Mouse (Mus musculus) neural tube, embryonic 11.5 days (tissue): ENCODE measurements at regions not wholly inside any gene's neighbourhood (a gene's known extent, or its start where the extent isn't known, plus 50 kb on each side); places are given as distances from the start of the nearest gene placed in this dataset.

Experiments used
- ATAC-seq: fragments of 200-750 bp; cut with Nextera tagmentation; 2 replicates; pipeline ENCODE4 v1.8.0; 2017; ENCODE audit warnings: moderate number of reproducible peaks, mild to moderate bottlenecking, moderate TSS enrichment, moderate library complexity; ENCODE audit not compliant: insufficient read depth, low FRiP score, low TSS enrichment
- DNase-seq: peaks from one replicate; pipeline ENCODE4 v3.0.0-alpha.2; 2015; ENCODE audit warnings: low spot score
- H3K27ac ChIP-seq: fragments of 300-500 bp; sonication (generic); 2 replicates; pipeline ENCODE4 v1.5.1; 2014; ENCODE audit warnings: low read depth, mild to moderate bottlenecking, low read length
- H3K27me3 ChIP-seq: fragments of 300-500 bp; sonication (generic); 2 replicates; pipeline ENCODE4 v1.6.1; 2014; ENCODE audit warnings: mild to moderate bottlenecking, low read length, mixed read lengths; ENCODE audit not compliant: control insufficient read depth, insufficient read depth
- H3K36me3 ChIP-seq: fragments of 300-500 bp; sonication (generic); 2 replicates; pipeline ENCODE4 v1.6.1; 2014; ENCODE audit warnings: mild to moderate bottlenecking, low read length, moderate library complexity, mixed read lengths; ENCODE audit not compliant: control insufficient read depth, insufficient read depth
- H3K4me1 ChIP-seq: fragments of 300-500 bp; sonication (generic); 2 replicates; pipeline ENCODE4 v1.6.1; 2014; ENCODE audit warnings: low read length, mixed read lengths; ENCODE audit not compliant: control insufficient read depth, insufficient read depth
- H3K4me2 ChIP-seq: fragments of 300-500 bp; sonication (generic); 2 replicates; pipeline ENCODE4 v1.6.1; 2014; ENCODE audit warnings: low read depth, mild to moderate bottlenecking, moderate library complexity
- H3K4me3 ChIP-seq: fragments of 300-500 bp; sonication (generic); 2 replicates; pipeline ENCODE4 v1.5.1; 2014; ENCODE audit warnings: low read depth, low read length
- H3K9ac ChIP-seq: fragments of 300-500 bp; sonication (generic); 2 replicates; pipeline ENCODE4 v1.6.1; 2014; ENCODE audit warnings: mild to moderate bottlenecking, low read length
- H3K9me3 ChIP-seq: fragments of 300-500 bp; sonication (generic); 2 replicates; pipeline ENCODE4 v1.6.1; 2016; ENCODE audit warnings: low read length; ENCODE audit not compliant: control insufficient read depth
- WGBS: fragments of 180-500 bp; shearing (Covaris S2); extraction: QIAGEN DNeasy Blood & Tissue Kit; methylation state at CpG from one replicate; pipeline ENCODE4 v1.1.7; 2014; 5-methylcytosine and 5-hydroxymethylcytosine counted together

DNA sequence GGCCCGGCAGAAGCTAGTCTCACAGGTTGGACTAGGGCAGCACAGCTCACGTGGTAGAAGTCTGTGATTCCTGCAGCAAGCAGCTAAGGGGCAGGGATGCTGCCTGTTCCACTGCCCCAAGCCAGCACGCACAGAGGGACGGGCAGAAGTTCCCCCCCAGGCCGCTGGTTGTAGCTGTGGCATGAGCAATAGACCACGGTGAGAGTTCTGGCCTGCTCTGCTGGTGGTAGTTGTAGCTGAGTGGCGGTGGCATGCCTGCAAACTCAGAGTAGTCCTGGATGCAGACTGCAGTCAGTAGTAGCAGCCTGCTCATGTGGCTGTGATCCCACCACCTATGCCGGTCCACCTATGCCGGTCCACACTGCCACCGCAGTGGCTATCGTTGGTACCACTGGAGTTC lies 71.5 kb upstream of the Rpl39l start:
- H3K27me3 ChIP-seq, result no peaks in the 10 kb centered on the region
- no peak overlapping the region for H3K9ac ChIP-seq
- H3K36me3 ChIP-seq, result no peaks in the 10 kb centered on the region
- WGBS, result 93% methylated on average over 11 of the region's 11 CpGs
- ATAC-seq (no peak), DNase-seq (no peak)
- no peaks in the 10 kb centered on the region for H3K9me3 ChIP-seq
- H3K4me2 ChIP-seq, result no peak overlapping the region
- H3K27ac ChIP-seq, result no peak overlapping the region
- H3K4me3 ChIP-seq, result no peak overlapping the region
- H3K4me1 ChIP-seq, result no peaks in the 10 kb centered on the region

DNA sequence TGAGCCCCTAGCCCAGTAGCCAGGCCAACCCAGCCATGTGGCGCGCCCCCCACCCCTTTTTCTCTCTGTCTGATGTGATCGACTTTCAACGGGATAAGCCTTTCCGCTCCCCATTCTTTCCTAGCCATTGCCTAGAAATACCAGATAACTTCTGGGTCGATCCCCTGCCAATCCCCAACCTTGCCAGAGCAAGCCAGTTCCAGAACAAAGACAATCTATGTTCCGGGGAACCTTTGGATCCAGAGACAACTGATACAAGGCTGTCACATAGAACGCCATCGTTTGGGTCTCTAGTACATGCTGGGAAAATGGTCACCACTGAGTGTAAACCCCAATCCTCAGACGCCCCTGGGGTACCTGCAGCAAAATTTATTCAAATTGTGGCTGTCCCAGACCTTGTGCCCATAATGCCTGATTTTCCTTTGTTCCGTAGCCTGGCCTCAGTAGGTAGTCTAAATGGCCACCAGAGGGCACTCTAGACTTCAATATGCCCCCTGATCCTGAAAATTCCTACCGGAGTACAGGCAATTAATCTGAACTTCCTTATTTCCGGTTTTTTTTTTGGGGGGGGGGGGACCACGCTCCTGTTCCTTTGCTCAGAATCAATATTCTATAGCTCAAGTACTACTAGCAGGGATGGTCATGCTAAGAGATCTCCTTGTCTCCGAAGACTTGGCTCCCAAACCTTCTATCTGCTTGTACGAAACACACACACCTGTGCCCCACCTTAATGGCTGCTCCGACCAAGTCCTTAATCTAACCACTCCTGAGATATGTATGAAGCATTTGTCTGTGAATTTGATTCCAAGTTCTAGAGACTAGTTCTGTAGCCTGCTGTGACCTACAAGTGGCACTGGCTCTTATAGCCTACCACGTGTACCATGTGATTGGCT lies 81.3 kb upstream of the Rpl39l start:
- Histone ChIP-seq H3K27ac (no peak overlapping the region), H3K9me3 (no peaks in the 10 kb centered on the region), H3K4me2 (no peak overlapping the region), H3K27me3 (no peaks in the 10 kb centered on the region), H3K36me3 (no peaks in the 10 kb centered on the region), H3K4me3 (no peak overlapping the region), H3K9ac (no peak overlapping the region), H3K4me1 (no peaks in the 10 kb centered on the region)
- DNase-seq, result peak; percentile 56
- WGBS, result 56% methylated on average over 18 of the region's 18 CpGs
- peak; percentile 35; the same call in 1 of the 2 replicates for ATAC-seq

DNA sequence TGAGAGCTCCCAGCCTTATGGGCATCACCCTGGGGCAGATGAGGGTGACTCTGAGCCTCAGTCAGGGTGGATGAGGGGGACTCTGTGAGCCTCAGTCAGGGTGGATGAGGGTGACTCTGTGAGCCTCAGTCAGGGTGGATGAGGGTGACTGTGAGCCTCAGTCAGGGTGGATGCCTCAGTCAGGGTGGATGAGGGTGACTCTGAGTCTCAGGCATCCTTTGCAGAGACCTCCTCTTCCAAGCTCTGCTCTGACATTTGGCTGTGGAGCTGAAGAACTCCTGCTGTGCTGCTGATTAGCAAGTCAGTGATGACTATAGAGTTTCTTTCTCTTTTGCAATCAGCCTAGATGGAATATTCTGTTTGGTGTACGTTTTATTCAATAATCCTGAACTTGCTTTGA lies 83.7 kb upstream of the Rpl39l start:
- no peaks in the 10 kb centered on the region for H3K9me3 ChIP-seq
- H3K4me2 ChIP-seq, result no peak overlapping the region
- no peaks in the 10 kb centered on the region for H3K36me3 ChIP-seq
- 32% methylated on average over 1 of the region's 1 CpGs for WGBS
- ATAC-seq, result no peak
- H3K4me3 ChIP-seq, result no peak overlapping the region
- H3K27ac ChIP-seq, result no peak overlapping the region
- H3K9ac ChIP-seq, result no peak overlapping the region
- no peak for DNase-seq
- H3K4me1 ChIP-seq, result no peaks in the 10 kb centered on the region
- no peaks in the 10 kb centered on the region for H3K27me3 ChIP-seq

DNA sequence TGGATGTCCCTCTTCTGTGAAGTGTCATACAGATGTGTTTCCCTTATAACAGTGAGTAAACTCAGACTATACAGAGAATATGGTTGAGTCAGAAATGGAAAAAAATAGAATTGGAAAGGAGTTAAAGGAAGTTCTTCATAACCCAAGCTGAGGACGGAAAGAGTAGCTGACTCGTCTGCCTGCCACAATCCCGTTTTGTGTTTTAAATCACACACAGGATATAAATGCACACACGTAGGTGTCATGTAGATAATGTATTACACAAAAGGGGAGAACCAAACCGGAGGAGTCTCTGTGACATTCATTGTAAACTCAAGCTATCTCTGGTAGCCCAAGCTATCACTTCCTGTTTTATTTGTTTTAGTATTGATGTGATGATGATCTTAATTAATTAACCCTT lies 84.6 kb upstream of the Rpl39l start:
- no peak overlapping the region for H3K4me2 ChIP-seq
- no peaks in the 10 kb centered on the region for H3K4me1 ChIP-seq
- DNase-seq, result no peak
- H3K27me3 ChIP-seq, result no peaks in the 10 kb centered on the region
- 84% methylated on average over 5 of the region's 5 CpGs for WGBS
- H3K9me3 ChIP-seq, result no peaks in the 10 kb centered on the region
- no peak for ATAC-seq
- H3K27ac ChIP-seq, result no peak overlapping the region
- H3K36me3 ChIP-seq, result no peaks in the 10 kb centered on the region
- H3K4me3 ChIP-seq, result no peak overlapping the region
- H3K9ac ChIP-seq, result no peak overlapping the region

DNA sequence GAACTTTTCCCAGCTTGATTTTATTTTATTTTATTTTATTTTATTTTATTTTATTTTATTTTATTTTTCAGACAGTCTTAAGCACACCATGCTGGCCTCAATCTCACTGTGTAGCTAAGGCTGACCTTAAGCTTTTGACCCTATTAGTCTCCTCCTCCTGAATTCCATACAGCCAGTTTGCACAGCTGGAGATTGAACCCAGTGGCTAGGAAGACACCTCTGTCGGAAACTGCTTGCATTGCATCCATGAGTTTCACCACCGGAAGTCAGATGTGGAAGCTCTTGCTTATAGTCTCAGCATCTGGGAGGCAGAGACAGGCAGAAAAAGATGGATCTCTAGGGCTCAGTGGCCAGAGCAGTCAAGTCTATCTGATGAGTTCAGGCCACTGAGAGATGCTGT lies 86.4 kb upstream of the Grin2a start:
- Histone ChIP-seq H3K4me3 (no peak overlapping the region), H3K4me1 (no peaks in the 10 kb centered on the region), H3K27me3 (no peaks in the 10 kb centered on the region), H3K9ac (no peak overlapping the region), H3K9me3 (no peaks in the 10 kb centered on the region), H3K27ac (no peak overlapping the region), H3K4me2 (no peak overlapping the region), H3K36me3 (no peaks in the 10 kb centered on the region)
- ATAC-seq (no peak), DNase-seq (no peak)
- 57% methylated on average over 2 of the region's 2 CpGs for WGBS

DNA sequence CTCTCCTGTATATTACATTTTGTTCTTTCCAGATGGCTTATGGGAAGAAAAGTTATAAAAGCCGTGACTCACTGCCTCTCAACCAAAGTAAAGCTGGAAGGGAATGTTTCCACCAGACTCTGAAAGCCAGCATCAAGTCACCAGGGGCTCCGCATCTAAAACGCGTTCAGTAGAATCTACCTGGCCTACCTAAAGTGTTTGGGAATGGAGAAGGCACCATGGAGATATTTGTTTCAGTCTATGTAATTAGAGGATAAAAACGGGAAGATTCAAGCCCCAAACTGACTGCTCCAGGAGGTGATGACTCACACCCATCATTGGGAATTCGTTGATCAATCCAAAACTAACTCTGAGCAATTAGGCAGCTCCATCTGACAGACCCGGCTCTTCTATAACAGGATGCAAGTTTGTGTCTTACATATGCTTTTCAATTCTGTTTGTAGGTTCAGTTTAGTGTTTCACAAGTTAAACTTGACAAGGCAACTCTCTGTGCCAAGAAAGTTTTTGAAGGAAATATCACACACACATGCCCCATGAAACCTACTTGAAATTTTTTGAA lies 84.8 kb upstream of the Grin2a start:
- H3K9me3 ChIP-seq, result no peaks in the 10 kb centered on the region
- H3K27me3 ChIP-seq, result no peaks in the 10 kb centered on the region
- no peaks in the 10 kb centered on the region for H3K36me3 ChIP-seq
- no peak overlapping the region for H3K4me3 ChIP-seq
- DNase-seq, result no peak
- H3K4me1 ChIP-seq, result no peaks in the 10 kb centered on the region
- H3K4me2 ChIP-seq, result no peak overlapping the region
- WGBS, result 86% methylated on average over 7 of the region's 7 CpGs
- no peak for ATAC-seq
- no peak overlapping the region for H3K9ac ChIP-seq
- H3K27ac ChIP-seq, result no peak overlapping the region

DNA sequence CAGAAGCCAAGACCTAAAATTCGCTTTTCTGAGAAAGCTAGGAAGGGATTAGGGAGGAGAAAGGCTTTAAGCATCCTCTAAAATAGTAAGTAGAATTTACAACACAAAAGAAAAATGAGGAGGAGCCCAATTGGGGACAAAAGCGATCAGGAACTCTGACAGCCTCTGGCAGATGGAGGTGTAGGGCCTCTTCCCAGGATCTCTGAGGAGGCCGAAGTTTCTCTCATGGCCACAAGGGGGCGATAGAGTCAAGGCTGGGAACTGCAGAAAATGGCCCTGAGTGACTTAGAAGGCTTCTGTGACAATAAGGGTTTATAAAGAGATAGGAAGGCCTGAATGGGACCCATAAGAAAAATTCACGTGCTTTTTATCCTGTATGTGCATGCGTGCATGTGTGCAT lies 77.8 kb upstream of the Grin2a start:
- DNase-seq (peak; percentile 70), ATAC-seq (no peak; the same call in 1 of the 2 replicates)
- H3K4me3 ChIP-seq, result no peak overlapping the region
- no peaks in the 10 kb centered on the region for H3K36me3 ChIP-seq
- H3K27ac ChIP-seq, result no peak overlapping the region
- no peak overlapping the region for H3K4me2 ChIP-seq
- H3K4me1 ChIP-seq, result no peaks in the 10 kb centered on the region
- no peak overlapping the region for H3K9ac ChIP-seq
- H3K9me3 ChIP-seq, result no peaks in the 10 kb centered on the region
- WGBS, result 32% methylated on average over 6 of the region's 6 CpGs
- H3K27me3 ChIP-seq, result no peaks in the 10 kb centered on the region

DNA sequence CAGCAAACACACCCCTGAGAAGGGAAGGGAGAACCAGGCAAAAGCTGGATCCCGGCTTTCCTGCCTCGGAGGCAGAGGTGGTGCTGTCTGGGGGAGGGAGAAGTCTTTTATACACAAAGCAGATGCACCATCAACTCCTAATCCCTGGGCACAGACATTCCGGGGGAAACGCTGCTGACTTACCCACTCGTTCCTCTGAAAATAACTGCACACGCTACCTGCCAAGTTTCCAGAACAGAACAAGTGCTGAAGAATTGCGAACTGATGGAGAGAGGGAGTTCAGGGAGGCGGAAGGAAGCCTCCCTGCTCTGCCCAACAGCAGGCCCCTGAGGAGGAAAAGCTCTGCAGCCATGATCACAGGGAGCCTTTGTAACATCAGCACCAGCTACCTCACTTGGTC lies 68.1 kb upstream of the Grin2a start:
- no peak overlapping the region for H3K27ac ChIP-seq
- H3K4me2 ChIP-seq, result no peak overlapping the region
- H3K36me3 ChIP-seq, result no peaks in the 10 kb centered on the region
- no peaks in the 10 kb centered on the region for H3K4me1 ChIP-seq
- ATAC-seq (no peak), DNase-seq (no peak)
- no peaks in the 10 kb centered on the region for H3K9me3 ChIP-seq
- H3K27me3 ChIP-seq, result no peaks in the 10 kb centered on the region
- 89% methylated on average over 8 of the region's 8 CpGs for WGBS
- H3K4me3 ChIP-seq, result no peak overlapping the region
- no peak overlapping the region for H3K9ac ChIP-seq

DNA sequence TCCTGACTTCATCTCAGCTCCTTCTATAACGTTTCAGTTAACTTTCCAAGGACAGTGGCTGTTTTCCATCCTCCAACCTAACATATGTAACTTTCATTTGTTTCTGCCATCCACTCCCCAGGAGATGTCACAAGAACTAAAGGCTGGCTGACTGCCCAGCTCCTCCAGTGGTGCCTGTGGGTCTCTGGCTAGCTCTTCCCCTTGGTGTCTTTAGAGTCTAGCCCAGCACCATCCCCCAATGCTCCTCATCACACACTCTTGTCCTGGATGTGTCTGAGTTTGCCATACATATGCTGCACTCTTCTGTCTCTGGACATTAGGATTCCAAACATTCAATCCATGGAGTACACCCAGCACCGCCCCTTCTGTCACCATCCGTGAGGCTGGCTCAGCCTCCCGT lies 62.7 kb upstream of the Grin2a start:
- WGBS, result 83% methylated on average over 4 of the region's 4 CpGs
- no peak overlapping the region for H3K27ac ChIP-seq

More for the DNA sequence above, 62.7 kb upstream of the Grin2a start:
- H3K9me3 ChIP-seq, result no peaks in the 10 kb centered on the region
- no peaks in the 10 kb centered on the region for H3K4me1 ChIP-seq
- no peak overlapping the region for H3K4me2 ChIP-seq
- ATAC-seq (no peak), DNase-seq (no peak)
- no peaks in the 10 kb centered on the region for H3K27me3 ChIP-seq
- no peak overlapping the region for H3K4me3 ChIP-seq
- no peak overlapping the region for H3K9ac ChIP-seq
- H3K36me3 ChIP-seq, result no peaks in the 10 kb centered on the region
